Mouse (Mus musculus) embryonic facial prominence, embryonic 14.5 days (tissue): ENCODE results near the gene Iah1. TPM values are rescaled to one million over a fixed set of nuclear protein-coding genes. Genes with fewer than 3 reads are reported as not detected.

Experiments
- ATAC-seq: fragments of 200-750 bp; cut with Nextera tagmentation; 2 replicates; pipeline ENCODE4 v1.8.0; 2017; ENCODE audit warnings: low read depth, moderate number of reproducible peaks, moderate TSS enrichment
- DNase-seq: peaks from one replicate; pipeline ENCODE4 v3.0.0-alpha.2; 2015; ENCODE audit warnings: low spot score
- H3K27ac ChIP-seq: fragments of 300-500 bp; sonication (generic); replicated peaks from 2 replicates; pipeline ENCODE4 v1.5.1; 2014; ENCODE audit warnings: low read depth, mild to moderate bottlenecking, low read length, moderate library complexity
- H3K27me3 ChIP-seq: fragments of 300-500 bp; sonication (generic); replicated peaks from 2 replicates; pipeline ENCODE4 v1.6.1; 2014; ENCODE audit warnings: low read length; ENCODE audit not compliant: control insufficient read depth, insufficient read depth
- H3K36me3 ChIP-seq: fragments of 300-500 bp; sonication (generic); 2 replicates; pipeline ENCODE4 v1.6.1; 2014; ENCODE audit warnings: low read length, mixed read lengths; ENCODE audit not compliant: control insufficient read depth, insufficient read depth
- H3K4me1 ChIP-seq: fragments of 300-500 bp; sonication (generic); 2 replicates; pipeline ENCODE4 v1.6.1; 2014; ENCODE audit warnings: antibody characterized with exemption, low read length; ENCODE audit not compliant: control insufficient read depth, insufficient read depth
- H3K4me2 ChIP-seq: fragments of 300-500 bp; sonication (generic); 2 replicates; pipeline ENCODE4 v1.6.1; 2014; ENCODE audit warnings: low read depth, mild to moderate bottlenecking, low read length, moderate library complexity, mixed read lengths
- H3K4me3 ChIP-seq: fragments of 300-500 bp; sonication (generic); 2 replicates; pipeline ENCODE4 v1.5.1; 2014; ENCODE audit warnings: low read depth, mild to moderate bottlenecking, low read length
- H3K9ac ChIP-seq: fragments of 300-500 bp; sonication (generic); 2 replicates; pipeline ENCODE4 v1.6.1; 2014; ENCODE audit warnings: low read depth, mild to moderate bottlenecking, low read length, moderate library complexity, mixed read lengths
- H3K9me3 ChIP-seq: fragments of 300-500 bp; sonication (generic); 2 replicates; pipeline ENCODE4 v1.6.1; 2016; ENCODE audit warnings: low read length; ENCODE audit not compliant: control insufficient read depth
- WGBS: fragments of 180-500 bp; shearing (Covaris S2); extraction: QIAGEN DNeasy Blood & Tissue Kit; methylation state at CpG from one replicate; pipeline ENCODE4 v1.1.7; 2014; 5-methylcytosine and 5-hydroxymethylcytosine counted together
- polyA plus RNA-seq: library from polyadenylated mRNA; unstranded; fragments of >200 nt; fragmentation: Nextera tagmentation; extraction: Ambion mirVana; gene quantifications from 2 replicates; pipeline ENCODE4 v1.2.1, GENCODE M21; 2014

Gene Iah1
- polyA plus RNA-seq, 1 experiment from 2014 or later = 45.1 TPM

DNA sequence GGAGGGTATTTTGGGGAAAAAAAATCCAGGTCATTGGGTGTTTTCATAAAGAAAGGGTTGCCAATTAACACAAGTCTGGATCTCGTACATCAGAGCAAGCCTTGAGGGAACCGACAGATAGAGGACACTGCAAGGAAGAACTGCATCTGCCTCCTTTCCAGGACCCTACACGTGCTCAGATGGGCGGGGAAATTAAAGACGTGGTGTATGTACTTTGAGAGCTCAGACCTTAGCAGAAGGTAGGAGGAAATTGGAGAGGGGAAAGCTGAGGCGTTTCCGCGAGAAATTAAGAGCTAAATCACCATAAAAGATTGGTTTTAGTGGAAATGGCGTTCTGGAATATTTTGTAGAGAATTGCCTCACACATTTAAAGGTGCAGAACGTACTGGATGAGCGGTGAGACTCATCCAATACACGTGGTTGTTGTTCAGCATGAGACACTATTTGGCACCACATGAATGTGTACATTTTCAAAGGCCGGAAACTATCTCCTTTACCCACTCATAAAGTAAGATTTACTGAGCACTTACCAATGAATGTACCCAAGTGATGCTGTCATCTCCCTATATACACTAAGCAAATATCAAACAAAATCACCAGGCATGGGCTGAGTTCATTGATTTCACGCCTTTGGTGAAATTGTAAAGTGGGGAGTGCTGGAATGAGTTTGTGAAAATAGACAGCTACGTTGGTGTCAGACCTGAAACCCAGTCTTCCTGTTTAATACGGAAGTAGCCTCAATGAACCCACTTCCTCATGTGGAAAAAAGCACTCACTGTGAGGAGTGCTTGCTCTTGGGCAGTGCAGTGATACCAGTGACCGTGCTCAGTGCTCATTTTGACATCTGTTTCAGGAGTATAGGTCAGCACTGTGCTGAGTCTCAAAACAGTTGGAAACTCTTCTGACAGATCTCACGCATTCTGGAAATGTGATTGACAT lies 29.2 kb upstream of the Iah1 start:
- peak overlapping the region; percentile 55 for H3K4me2 ChIP-seq
- no peaks in the 10 kb centered on the region for H3K9me3 ChIP-seq
- DNase-seq (peak; percentile 26), ATAC-seq (no peak)
- peak overlapping the region; percentile 92 for H3K27ac ChIP-seq
- 0 out of 2 replicates have a peak, but pooled peaks cover 3% of the 10 kb centered on the region for H3K4me1 ChIP-seq
- H3K4me3 ChIP-seq = peak overlapping the region; percentile 86
- H3K27me3 ChIP-seq = no peaks in the 10 kb centered on the region
- WGBS = 32% methylated on average over 18 of the region's 18 CpGs
- H3K36me3 ChIP-seq = peaks cover 18% of the 10 kb centered on the region
- H3K9ac ChIP-seq = peak overlapping the region; percentile 88

- no peak overlapping the region for H3K9ac ChIP-seq
- 0 out of 2 replicates have a peak, but pooled peaks cover 3% of the 10 kb centered on the region for H3K4me1 ChIP-seq
- H3K9me3 ChIP-seq = no peaks in the 10 kb centered on the region
- no peaks in the 10 kb centered on the region for H3K27me3 ChIP-seq
- ATAC-seq = no peak
- H3K36me3 ChIP-seq = peaks cover 37% of the 10 kb centered on the region
- no peak overlapping the region for H3K4me3 ChIP-seq
- 95% methylated on average over 3 of the region's 3 CpGs for WGBS
- no peak overlapping the region for H3K27ac ChIP-seq
- no peak overlapping the region for H3K4me2 ChIP-seq
- DNase-seq = no peak
These were observed 27.3 kb upstream of the Iah1 start for GRCm38 (mm10) chr12:21288716-21289395.

DNA sequence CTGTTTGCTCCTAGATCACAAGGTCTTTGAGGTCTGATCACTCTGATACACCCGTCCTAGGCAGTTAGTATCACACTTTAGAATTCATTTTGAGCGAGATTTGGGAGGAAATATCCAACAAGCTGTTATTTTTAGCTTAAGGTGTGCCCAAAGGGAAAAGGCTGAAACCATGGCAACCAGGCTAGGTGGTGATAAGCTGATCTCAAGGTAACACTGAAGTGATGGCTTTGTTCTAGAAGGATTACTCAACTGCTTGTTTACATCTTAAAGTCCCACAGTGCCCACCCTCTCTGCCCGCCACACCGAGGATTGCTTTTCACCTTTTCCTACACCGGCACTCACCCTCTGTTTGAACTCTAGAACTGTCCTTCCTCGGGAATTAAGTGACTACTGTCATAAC lies 26.5 kb upstream of the Iah1 start:
- no peak for DNase-seq
- 81% methylated on average over 6 of the region's 6 CpGs for WGBS
- Histone ChIP-seq H3K27me3 (no peaks in the 10 kb centered on the region), H3K9ac (no peak overlapping the region), H3K9me3 (no peaks in the 10 kb centered on the region), H3K36me3 (peaks cover 45% of the 10 kb centered on the region), H3K4me1 (0 out of 2 replicates have a peak, but pooled peaks cover 3% of the 10 kb centered on the region), H3K4me3 (no peak overlapping the region), H3K27ac (no peak overlapping the region), H3K4me2 (no peak overlapping the region)
- ATAC-seq = no peak

DNA sequence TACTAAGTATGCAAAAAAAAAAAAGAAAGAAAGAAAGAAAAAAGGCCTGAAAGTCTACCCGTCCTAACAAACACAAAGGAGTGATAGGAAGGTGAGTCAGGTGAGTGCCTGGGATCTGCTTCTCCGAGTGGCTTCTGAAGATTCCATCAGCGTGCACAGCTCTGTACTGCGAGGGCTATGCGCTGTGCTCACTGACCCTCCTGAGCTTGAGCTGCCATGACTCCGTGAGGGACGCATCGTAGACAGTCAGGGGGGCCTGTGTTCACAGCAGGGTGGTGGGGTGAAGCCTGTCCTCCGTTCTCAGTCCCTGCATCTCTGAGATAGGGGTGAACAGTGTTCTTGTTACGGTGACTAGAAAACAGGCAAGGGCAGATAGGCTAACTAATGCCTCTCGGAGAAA lies 17.3 kb upstream of the Iah1 start:
- Histone ChIP-seq H3K36me3 (peaks cover 93% of the 10 kb centered on the region), H3K27ac (no peak overlapping the region), H3K4me2 (no peak overlapping the region), H3K4me1 (no peaks in the 10 kb centered on the region), H3K27me3 (no peaks in the 10 kb centered on the region), H3K4me3 (no peak overlapping the region), H3K9ac (no peak overlapping the region), H3K9me3 (no peaks in the 10 kb centered on the region)
- DNase-seq (no peak), ATAC-seq (no peak)
- 92% methylated on average over 11 of the region's 11 CpGs for WGBS

GRCm38 (mm10) chr12:21301324-21301723 lies 14.9 kb upstream of the Iah1 start:
- ATAC-seq = no peak
- no peaks in the 10 kb centered on the region for H3K27me3 ChIP-seq
- H3K4me3 ChIP-seq = no peak overlapping the region
- no peak overlapping the region for H3K4me2 ChIP-seq
- H3K9me3 ChIP-seq = no peaks in the 10 kb centered on the region
- DNase-seq = no peak
- no peak overlapping the region for H3K27ac ChIP-seq
- no peak overlapping the region for H3K9ac ChIP-seq
- peaks cover 93% of the 10 kb centered on the region for H3K36me3 ChIP-seq
- no peaks in the 10 kb centered on the region for H3K4me1 ChIP-seq
- 92% methylated on average over 7 of the region's 7 CpGs for WGBS

GRCm38 (mm10) chr12:21301932-21302331 lies 14.3 kb upstream of the Iah1 start:
- Histone ChIP-seq H3K36me3 (peaks cover 93% of the 10 kb centered on the region), H3K4me2 (no peak overlapping the region), H3K4me1 (no peaks in the 10 kb centered on the region), H3K9ac (no peak overlapping the region), H3K9me3 (no peaks in the 10 kb centered on the region), H3K4me3 (no peak overlapping the region), H3K27ac (no peak overlapping the region), H3K27me3 (no peaks in the 10 kb centered on the region)
- ATAC-seq = no peak
- WGBS = 89% methylated on average over 8 of the region's 8 CpGs
- no peak for DNase-seq

DNA sequence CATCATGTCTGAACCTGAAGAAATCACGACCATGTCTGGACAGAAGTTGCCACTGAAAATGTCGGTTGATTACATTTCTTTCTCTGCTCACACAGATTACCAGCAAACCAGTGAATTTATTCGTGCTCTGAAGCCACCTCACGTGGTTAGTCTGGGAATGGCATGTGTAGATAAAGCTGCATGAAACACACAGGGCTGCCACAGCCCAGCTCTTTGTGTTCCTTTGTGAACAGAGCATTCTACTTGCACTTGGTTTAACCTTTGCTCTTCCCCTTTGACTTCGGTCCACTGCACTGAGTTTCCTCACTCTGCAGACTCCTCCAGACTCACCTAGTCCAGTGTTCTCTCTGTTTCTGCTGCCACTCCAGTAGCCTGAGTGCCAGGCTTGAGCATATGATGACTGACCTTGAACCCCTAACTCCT lies 13.8 kb upstream of the Iah1 start:
- H3K4me1 ChIP-seq = no peaks in the 10 kb centered on the region
- H3K4me3 ChIP-seq = no peak overlapping the region
- H3K36me3 ChIP-seq = peaks cover 93% of the 10 kb centered on the region
- H3K27ac ChIP-seq = no peak overlapping the region
- H3K9ac ChIP-seq = no peak overlapping the region
- H3K9me3 ChIP-seq = no peaks in the 10 kb centered on the region
- no peaks in the 10 kb centered on the region for H3K27me3 ChIP-seq
- 86% methylated on average over 5 of the region's 5 CpGs for WGBS
- ATAC-seq (no peak), DNase-seq (no peak)
- no peak overlapping the region for H3K4me2 ChIP-seq

GRCm38 (mm10) chr12:21305741-21306140 lies 10.4 kb upstream of the Iah1 start:
- H3K4me2 ChIP-seq = no peak overlapping the region
- H3K9ac ChIP-seq = no peak overlapping the region
- no peaks in the 10 kb centered on the region for H3K4me1 ChIP-seq
- H3K9me3 ChIP-seq = no peaks in the 10 kb centered on the region
- H3K27me3 ChIP-seq = no peaks in the 10 kb centered on the region
- no peak overlapping the region for H3K27ac ChIP-seq
- no peak overlapping the region for H3K4me3 ChIP-seq
- WGBS = 93% methylated on average over 4 of the region's 4 CpGs
- ATAC-seq (no peak), DNase-seq (no peak)
- H3K36me3 ChIP-seq = peaks cover 90% of the 10 kb centered on the region
